ENCODE assay signal across 8 mouse cellular contexts in the genomic region with DNA sequence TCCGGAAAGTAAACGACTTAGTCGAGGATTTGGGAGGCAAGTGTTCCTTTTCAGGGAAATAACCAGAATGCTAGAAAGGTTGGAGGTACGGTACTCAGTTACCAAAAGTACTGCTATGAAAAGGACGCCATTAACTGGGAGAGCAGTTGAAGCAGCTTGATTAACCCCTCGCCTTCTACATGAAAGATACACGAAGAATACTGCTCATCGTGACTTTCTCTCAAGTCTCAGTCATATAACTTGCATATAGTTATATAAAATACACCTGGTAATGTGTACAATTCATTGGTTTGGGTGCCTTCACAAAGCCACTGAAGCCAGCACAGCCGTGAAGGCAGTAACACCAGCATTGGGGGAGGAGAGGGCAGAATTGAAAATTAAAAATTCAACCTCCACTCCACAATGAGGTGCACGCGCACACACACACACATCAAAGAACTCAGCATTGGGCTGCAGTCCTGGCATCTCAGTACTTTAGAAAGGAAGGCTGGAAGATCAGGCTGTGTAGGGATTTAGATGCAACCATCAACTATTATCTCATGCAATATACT. TPM values are rescaled to one million over a fixed set of nuclear protein-coding genes. Genes with fewer than 3 reads are reported as not detected.
DNase-seq lines count a peak whose midpoint lies in the region; ATAC-seq lines count a peak whose summit lies in the region.

No protein-coding gene starts in this region.

- H3K9me3 ChIP-seq in heart, embryonic 13.5 days = no peaks in the 10 kb centered on the region
- H3K9me3 ChIP-seq in liver, embryonic 12.5 days (replicated peaks) = no peaks in the 10 kb centered on the region

- intact Hi-C loops in heart, postnatal 25 days (cut with DNase I) = no loop called here

- H3K4me1 ChIP-seq in heart, embryonic 13.5 days = peaks cover 11% of the 10 kb centered on the region
- H3K4me1 ChIP-seq in liver, embryonic 12.5 days = peaks cover 35% of the 10 kb centered on the region

- H3K4me2 ChIP-seq in heart, embryonic 13.5 days = peak overlapping the region; percentile 72
- H3K4me2 ChIP-seq in liver, embryonic 12.5 days = peak overlapping the region; percentile 80

- H3K9ac ChIP-seq in heart, embryonic 13.5 days = peak overlapping the region; percentile 86
- peak overlapping the region; percentile 80 for H3K9ac ChIP-seq in liver, embryonic 12.5 days

- H3K36me3 ChIP-seq in heart, embryonic 13.5 days = peaks cover 71% of the 10 kb centered on the region
- peaks cover 74% of the 10 kb centered on the region for H3K36me3 ChIP-seq in liver, embryonic 12.5 days

- ATAC-seq in heart, embryonic 13.5 days (ENCODE audit: extremely low read depth, insufficient number of reproducible peaks, low FRiP score, low TSS enrichment) = no peak
- ATAC-seq in CD4-positive, CD25-positive, alpha-beta regulatory T cell, adult 4 months = peak; percentile 7
- peak; percentile 28; the same call in 1 of the 2 replicates for ATAC-seq in erythroid progenitor cell, adult 5-6 weeks (replicated peaks; ENCODE audit: low FRiP score, poor library complexity, severe bottlenecking)
- ATAC-seq in liver, embryonic 12.5 days = 0 out of 2 replicates have a peak, but pooled peaks have one; percentile 10

- no peak for DNase-seq in heart, postnatal 25 days (ENCODE audit: low spot score)
- DNase-seq in yolk sac, embryonic 10.5 days (ENCODE audit: low spot score) = no peak
- no peak for DNase-seq in gastrocnemius, adult 8-10 months (ENCODE audit: low spot score in 2 of 2)
- DNase-seq in embryo, embryonic 9.5 days (ENCODE audit: extremely low spot score) = no peak

- peak overlapping the region; percentile 56 for H3K27ac ChIP-seq in heart, embryonic 13.5 days (replicated peaks)
- H3K27ac ChIP-seq in liver, embryonic 12.5 days = peak overlapping the region; percentile 81

- no peaks in the 10 kb centered on the region for H3K27me3 ChIP-seq in heart, embryonic 13.5 days (replicated peaks)
- H3K27me3 ChIP-seq in liver, embryonic 12.5 days (replicated peaks) = no peaks in the 10 kb centered on the region

- H3K4me3 ChIP-seq in heart, embryonic 13.5 days = peak overlapping the region; percentile 73
- H3K4me3 ChIP-seq in liver, embryonic 12.5 days = peak overlapping the region; percentile 87

- 33% methylated on average over 11 of the region's 11 CpGs for WGBS in heart, embryonic 13.5 days
- 30% methylated on average over 11 of the region's 11 CpGs for WGBS in liver, embryonic 12.5 days (ENCODE audit: insufficient replicate concordance)

RNA-seq across cellular contexts. Expression of a gene that starts 0.4 kb away (rescaled TPM):
- polyA plus RNA-seq in heart, embryonic 13.5 days (2015; fragmentation: Nextera tagmentation; extraction: Ambion mirVana) = 42.6 and 45.6 TPM in 2 replicates
- total RNA-seq in heart, postnatal 25 days (2021) = 1 to 10 TPM; 8.7 to 8.8 TPM
- polyA plus RNA-seq in CD4-positive, CD25-positive, alpha-beta regulatory T cell, adult 4 months (2017; shearing (Covaris generic)) = 10 to 100 TPM; 59.7 to 68.8 TPM
- total RNA-seq in erythroid progenitor cell, adult 5-6 weeks (2015; ENCODE audit: low replicate concordance) = 13.0 and 15.5 TPM in 2 replicates
- 18.4 and 19.4 TPM in 2 replicates for total RNA-seq in erythroid progenitor cell, adult 5-6 weeks (2017; ENCODE audit: low replicate concordance)
- 71.2 and 72.4 TPM in 2 replicates for polyA plus RNA-seq in liver, embryonic 12.5 days (2016; fragmentation: Nextera tagmentation; extraction: Ambion mirVana)
- total RNA-seq in gastrocnemius, adult 8-10 months (2022) = 10 to 100 TPM; 14.0 to 19.3 (median 18.6) TPM

RNA-seq across cellular contexts. Expression of a gene that starts 10.7 kb away (rescaled TPM):
- polyA plus RNA-seq in heart, embryonic 13.5 days (2015; fragmentation: Nextera tagmentation; extraction: Ambion mirVana) = 73.8 and 78.4 TPM in 2 replicates
- 10 to 100 TPM; 20.1 to 24.7 TPM for total RNA-seq in heart, postnatal 25 days (2021)
- 100 to 1,000 TPM; 116 to 128 TPM for polyA plus RNA-seq in CD4-positive, CD25-positive, alpha-beta regulatory T cell, adult 4 months (2017; shearing (Covaris generic))
- total RNA-seq in erythroid progenitor cell, adult 5-6 weeks (2015; ENCODE audit: low replicate concordance) = 14.3 and 19.8 TPM in 2 replicates
- total RNA-seq in erythroid progenitor cell, adult 5-6 weeks (2017; ENCODE audit: low replicate concordance) = 7.4 and 38.7 TPM in 2 replicates
- 58.3 and 62.7 TPM in 2 replicates for polyA plus RNA-seq in liver, embryonic 12.5 days (2016; fragmentation: Nextera tagmentation; extraction: Ambion mirVana)
- total RNA-seq in gastrocnemius, adult 8-10 months (2022) = 10 to 100 TPM; 19.8 to 32.6 (median 25.5) TPM

RNA-seq across cellular contexts. Expression of a gene that starts 54.7 kb away (rescaled TPM):
- polyA plus RNA-seq in heart, embryonic 13.5 days (2015; fragmentation: Nextera tagmentation; extraction: Ambion mirVana) = 37.9 and 40.5 TPM in 2 replicates
- total RNA-seq in heart, postnatal 25 days (2021) = 10 to 100 TPM; 58.8 to 86.5 TPM
- polyA plus RNA-seq in CD4-positive, CD25-positive, alpha-beta regulatory T cell, adult 4 months (2017; shearing (Covaris generic)) = 10 to 100 TPM; 59.6 to 85.7 TPM
- total RNA-seq in erythroid progenitor cell, adult 5-6 weeks (2015; ENCODE audit: low replicate concordance) = 80.7 and 121 TPM in 2 replicates
- total RNA-seq in erythroid progenitor cell, adult 5-6 weeks (2017; ENCODE audit: low replicate concordance) = 79.4 and 101 TPM in 2 replicates
- 82.8 and 90.3 TPM in 2 replicates for polyA plus RNA-seq in liver, embryonic 12.5 days (2016; fragmentation: Nextera tagmentation; extraction: Ambion mirVana)
- 100 to 1,000 TPM; 105 to 912 (median 433) TPM for total RNA-seq in gastrocnemius, adult 8-10 months (2022)
